Mouse (Mus musculus) kidney, adult 18-20 months (tissue): Measurements from ENCODE around the gene Atp5j.
A peak's percentile ranks its signal among the peaks of the same experiment; 100 is the strongest.

Experiments used
- DNase-seq: peaks from one replicate; pipeline ENCODE4 v3.0.0; 2021

Atp5j gene

DNA sequence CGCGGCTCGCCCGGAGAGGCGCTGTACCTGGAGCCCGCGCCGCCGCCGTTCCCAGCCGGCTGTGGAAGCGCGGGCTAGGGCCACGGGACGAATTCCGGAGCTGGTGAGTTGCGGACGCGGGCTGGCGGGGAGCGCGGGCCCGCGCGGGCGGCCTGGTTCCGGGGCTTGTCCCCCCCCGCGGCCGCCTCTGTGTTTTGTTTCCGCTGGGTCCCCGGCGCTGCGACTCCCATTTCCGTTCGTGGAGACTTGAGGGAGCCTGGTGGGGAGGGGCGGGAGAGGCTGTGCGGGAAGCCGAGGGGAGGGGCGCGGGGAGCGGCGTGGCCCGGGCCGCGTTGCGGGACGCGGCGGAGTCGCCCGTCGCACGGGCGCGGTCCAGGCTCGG, at the start of gene Atp5j:
Gene Atp5j (minus strand): TSS at position 185 of the 382 bp plus-strand sequence.
- DNase-seq, result peak; percentile 89

DNA sequence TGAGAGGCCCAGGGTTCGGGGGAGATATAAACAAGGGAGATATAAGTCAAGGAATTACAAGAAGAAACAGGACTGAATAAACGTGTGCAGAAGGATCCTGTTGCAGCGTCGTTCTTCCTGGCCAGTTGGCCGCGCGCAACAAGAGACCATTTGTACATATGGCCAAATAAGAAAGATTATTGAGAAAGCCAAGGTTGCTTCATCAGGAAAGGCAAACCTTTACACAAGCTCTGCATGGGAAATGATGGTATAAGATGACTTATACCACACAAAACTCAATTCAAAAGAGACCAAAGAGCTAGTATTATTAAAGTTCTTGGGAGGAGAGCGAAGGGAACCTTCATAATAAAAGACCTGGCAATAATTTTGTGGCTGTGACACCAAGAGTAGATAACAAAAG, 49.1 kb upstream of the Atp5j start:
- DNase-seq, result no peak

DNA sequence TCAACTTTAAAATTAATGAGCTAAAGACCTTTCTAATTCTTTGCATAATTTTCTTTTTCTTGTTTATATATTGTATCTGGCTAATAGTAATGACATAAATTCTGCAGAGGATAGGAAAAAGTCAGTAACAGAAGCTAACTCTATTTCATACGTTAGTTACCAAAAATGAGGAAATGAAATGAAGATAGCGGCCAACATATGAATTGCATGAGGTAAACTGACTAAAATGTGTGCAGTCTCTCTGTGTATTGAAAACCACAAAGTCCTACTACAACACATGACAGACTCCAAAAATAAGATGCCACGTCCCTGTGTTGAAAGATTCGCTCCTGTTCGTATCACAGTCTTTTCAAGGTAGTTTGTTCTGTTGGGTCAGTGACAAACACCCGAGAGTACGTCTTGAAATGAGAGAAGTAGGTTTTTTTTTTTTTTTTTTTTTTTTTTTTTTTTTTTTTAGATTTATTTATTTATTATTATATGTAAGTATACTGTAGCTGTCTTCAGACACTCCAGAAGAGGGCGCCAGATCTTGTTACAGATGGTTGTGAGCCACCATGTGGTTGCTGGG, 46.4 kb upstream of the Atp5j start:
- DNase-seq, result no peak

DNA sequence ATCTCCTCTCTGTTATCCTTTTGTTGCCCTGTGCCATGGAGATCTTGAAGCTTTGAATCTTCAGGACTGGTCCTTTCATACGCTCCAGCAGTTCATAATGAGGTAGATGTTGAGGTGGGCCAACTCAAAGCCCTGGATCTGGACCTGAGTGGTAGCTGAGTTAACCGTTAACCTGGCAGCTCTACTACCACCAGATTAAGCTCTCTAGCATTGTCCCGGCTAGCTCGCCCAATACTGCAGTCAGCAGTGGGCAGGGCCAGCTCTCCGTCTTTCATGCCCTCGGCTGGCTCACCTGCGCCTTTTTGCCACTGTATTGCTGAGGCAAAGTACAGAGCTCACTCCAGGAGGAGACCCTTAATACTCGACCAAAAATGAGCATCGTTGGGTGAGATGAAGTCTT, 45.7 kb upstream of the Atp5j start:
- no peak for DNase-seq

DNA sequence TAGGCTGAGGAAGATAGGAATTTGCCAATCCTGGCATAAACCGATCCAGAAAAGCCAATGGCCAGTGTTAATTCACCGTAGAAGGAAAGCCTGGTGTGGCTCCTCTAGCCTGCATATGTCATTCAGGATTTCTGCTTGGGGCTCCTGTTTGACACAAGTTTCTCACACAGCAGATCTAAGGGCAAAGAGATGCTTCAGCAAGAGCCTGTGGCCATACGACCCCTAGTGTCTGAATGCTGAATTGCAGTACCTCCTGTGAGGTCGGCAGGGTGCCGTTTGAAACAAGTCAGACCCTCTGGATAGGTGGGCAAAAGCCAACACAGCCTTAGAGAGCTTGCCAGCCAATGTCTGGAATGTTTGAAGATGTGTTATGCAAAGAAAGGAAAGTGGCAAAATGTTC, 43.7 kb upstream of the Atp5j start:
- DNase-seq, result peak; percentile 72

DNA sequence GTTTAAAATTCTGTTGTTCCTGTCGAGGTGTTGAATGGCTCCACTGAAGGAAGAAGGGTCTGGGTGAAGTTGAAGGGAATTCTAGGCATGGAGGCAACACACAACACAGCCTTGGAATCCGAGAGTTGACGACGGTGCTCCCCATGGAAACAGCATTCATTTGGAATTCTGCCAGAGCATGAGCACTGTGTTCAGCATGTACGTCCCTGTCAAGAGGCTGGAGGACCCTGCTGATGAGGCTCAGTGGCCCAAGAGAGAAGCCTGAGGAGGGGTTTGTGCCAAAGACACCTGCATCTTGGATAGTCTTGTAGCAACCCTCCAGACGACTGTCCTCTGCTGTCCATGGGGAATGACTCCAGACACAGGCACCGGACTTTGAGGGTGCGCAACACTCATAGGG, 40.7 kb upstream of the Atp5j start:
- DNase-seq, result no peak

DNA sequence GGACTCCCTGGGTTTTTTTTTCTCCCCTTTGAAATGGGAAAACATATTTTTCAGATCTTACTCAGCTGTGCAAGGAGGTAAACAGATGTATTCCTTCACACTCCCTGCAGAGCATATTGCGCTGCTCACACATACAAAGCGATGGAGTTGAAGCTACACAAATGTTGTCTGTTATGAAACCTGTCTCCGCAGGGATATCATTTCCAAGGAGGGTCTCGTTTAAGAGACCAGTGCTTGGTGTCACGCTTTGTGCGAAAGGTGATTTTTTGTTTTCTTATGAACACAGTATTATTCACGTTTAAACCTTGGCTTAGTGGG, 40.3 kb upstream of the Atp5j start:
- no peak for DNase-seq

DNA sequence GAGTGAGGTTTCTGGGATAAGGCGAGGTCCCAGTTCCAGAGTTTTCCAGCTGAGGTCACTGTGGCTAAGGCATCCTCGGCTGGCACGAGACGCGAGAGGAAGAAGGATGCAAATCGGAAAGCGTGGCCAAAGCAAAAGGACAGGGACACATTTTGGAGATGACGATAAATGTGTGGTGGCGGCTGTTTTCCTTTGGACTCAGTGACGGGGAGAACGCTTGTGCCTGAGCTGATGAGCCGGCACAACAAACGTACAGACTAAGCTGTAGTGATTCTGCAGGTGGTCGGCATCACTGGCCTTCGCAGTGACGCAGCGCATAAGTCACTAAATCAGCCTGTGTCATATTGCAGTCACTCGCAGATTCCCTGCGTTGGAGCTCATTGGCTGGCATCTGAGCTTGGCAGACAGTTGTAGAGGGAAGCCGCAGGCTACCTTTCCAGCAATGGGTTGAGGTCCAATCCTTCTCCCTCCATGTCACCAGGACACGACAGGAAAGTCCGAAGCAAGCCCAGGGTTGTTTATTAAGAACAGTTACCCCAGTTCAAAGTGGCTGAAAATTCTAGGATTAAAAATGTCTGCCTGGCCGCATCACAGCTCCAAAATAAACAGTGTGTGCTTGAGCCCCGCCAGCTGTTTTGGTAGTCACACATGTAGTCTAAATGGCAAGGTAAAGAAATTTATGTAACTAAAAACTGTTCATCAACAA, 39.7 kb upstream of the Atp5j start:
- DNase-seq, result no peak

DNA sequence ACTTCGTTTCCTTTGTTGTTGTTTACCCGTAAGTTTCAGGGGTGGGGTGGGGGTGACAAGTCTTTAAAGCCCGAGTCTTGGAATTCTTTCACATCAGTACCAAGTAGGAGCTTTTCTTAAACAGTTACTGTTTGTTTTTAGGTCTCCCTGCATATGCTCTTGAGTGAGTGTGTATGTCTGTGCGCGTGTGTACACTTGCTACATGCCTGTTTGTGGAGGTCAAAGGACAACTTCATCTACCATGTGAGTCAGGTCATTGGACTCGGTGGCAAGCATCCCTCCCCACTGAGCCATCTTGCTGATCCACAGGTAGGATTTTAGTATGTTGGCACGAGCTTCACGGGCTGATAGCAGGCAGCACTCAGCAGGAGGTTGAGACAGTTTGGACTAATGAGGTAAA, 38.4 kb upstream of the Atp5j start:
- DNase-seq, result no peak

DNA sequence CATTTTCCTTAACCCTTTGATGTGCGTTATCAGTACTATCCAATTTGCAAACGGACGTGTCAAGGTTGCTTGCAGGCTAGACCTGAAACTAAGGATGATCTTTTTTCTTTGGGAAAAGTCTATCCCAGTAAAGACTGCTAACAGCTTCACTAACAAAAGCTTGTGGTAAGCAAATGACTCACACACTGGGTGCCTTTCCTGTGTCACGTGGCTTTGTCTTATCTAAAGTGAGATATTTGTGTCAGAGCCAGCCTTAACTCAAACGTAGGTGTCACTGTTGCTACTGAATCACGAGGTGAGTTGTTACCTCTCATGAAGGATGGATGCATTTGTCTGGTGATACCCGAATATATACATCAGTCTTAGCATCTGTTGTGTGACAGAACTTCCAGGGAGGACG, 29.2 kb upstream of the Atp5j start:
- no peak for DNase-seq

DNA sequence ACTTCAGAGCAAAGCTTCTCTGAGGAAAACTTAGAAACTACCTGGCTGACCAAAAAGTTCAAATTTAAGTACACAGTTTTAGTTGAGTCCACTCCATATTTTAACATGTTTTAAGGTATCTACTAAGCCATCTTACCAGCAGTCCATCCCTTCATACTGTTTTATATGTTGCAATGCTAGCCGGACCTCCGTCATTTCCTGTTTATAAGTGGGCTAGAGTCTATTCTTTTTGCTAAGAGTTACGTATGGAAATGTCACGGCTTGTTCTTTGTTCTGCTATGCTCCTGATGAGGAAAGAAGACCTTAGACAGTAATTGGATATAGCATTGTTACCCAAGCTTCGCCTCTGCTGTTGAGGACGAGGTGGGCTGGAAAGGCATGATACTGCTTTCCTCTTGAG, 18.1 kb upstream of the Atp5j start:
- DNase-seq, result no peak

DNA sequence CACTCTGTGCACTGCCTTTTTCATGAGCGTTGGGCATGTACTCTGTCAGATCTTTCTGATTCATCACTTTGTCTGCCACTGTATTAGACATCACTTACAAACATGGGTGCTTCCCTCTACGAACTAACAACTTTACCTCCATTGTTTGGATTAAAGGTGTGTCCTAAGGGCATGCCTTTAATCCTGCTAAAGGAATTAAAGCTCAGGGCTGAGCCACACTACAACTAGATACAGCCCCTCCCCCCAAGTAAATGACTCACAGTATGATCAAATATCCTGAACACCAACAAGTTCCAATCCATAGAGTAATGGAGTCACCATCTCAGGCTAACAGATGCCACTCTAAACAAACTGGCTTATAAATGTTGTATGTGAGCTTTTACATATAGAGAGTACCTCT, 3.2 kb upstream of the Atp5j start:
- no peak for DNase-seq

DNA sequence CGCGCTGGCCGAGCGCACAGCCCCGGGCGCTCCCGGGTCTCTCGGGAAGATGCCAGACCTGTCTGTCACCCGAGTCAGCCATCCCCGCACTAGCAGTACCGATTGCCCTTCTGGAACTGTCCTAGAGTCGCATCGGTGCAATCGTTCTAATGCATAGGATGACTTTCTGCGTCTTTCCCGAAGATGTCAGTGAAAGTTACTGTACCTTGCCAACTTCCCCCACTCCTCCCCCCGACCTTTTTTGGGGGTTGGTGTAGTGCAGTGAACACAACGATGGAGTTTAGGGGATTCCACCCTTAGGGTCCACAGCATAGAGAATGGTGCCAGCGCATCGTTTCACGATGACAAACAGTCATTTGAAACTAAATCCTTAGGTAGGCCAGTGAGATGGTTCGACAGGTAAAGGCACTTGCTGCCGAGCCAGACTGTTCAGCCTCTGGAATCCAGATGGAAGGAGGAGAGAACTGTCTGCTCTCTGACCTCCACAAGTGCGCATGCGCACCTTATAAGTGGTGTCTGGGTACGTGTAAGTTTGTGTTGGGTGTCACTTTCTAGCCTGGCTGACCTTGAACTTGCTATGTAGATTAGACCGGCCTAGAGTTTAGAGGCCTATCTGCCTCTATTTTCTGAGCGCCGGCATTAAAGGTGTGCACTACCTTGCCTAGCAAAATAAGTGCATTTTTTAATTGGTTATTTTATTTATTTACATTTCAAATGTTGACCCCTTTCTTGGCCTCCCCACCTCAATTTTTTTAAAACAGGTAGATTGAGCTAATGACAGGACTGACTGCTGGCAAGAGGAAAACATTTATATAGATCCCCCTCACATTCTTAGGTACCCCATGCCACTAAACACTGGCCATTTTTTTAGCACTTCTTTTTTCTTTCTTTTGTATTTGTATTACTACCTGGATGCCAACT, 658 bp upstream of the Atp5j start:
- DNase-seq, result peak; percentile 76

DNA sequence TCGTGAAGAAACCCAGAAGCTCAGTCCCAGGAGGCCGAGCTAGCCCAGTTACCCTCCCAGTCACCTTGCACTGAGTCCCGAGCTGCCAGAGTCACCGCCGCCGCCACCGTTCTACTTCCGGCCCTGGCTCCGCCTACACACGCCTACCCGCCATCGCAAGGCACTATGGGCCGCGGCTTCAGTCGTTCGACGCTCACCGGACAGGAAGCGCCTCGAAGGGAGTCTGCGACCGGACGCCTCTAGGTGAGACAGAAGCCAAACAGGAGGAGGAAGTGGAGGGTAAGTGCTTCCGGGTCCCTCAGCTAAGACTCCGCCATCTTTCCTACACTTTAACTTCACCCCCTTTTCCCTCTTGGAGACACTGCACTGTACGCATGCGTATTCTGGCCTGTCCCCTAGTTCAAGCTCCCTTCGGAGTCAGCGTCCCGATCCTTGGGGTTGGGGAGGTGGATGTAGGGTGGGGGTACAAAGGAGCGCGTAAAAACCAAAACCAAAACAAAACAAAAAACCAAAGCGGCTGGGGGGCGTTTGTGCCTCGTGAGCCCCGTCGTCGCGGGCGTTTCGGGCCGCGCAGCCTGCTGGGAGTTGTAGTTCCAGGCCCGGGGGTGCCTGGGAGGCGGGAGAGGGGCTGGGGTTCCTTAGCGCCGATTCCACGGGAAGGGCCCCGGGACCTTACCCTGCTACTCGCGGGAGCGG, 532 bp downstream of the Atp5j start, which contains the start of gene Gabpa:
Gene Gabpa (plus strand): TSS at position 181 of the 696 bp plus-strand sequence.
- DNase-seq, result peak; percentile 91

DNA sequence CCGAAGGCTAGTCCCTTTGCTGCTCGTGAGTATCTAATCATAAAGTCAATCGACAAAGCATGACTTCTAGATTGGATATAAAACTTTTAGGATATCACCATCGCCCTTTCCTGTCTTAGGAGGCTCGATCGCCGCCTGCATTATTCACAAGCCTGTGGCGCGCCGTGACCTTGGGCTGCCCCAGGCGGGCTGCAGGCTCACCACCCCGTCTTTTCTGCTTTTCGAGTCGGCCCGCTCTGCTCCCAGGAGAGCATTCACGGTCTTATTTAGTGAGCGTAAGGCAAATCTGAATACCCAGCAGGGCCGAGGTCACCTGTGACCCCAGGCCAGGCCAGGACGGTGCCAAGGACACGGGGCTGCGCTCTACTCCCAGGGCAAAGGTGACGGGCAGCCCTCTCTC, 1.1 kb downstream of the Atp5j start:
- DNase-seq, result no peak

DNA sequence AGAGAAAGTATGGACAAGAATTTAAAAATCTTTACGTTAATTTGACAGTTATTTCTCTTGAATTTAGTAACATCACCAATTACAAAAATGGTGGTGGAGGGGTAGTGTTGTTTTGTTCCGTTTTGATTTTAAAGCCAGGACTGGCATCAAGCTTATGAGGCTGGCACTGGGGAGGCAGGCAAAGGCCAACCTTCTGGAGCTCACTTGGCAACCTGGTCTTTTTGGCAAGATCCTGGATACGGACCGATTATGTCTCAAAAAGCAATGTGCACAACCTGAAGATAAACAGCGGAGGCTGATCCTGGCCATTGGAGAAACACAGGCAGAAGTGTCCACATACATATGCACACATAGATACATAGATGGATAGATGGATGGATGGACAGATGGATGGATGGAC, 2.7 kb downstream of the Atp5j start:
- no peak for DNase-seq

DNA sequence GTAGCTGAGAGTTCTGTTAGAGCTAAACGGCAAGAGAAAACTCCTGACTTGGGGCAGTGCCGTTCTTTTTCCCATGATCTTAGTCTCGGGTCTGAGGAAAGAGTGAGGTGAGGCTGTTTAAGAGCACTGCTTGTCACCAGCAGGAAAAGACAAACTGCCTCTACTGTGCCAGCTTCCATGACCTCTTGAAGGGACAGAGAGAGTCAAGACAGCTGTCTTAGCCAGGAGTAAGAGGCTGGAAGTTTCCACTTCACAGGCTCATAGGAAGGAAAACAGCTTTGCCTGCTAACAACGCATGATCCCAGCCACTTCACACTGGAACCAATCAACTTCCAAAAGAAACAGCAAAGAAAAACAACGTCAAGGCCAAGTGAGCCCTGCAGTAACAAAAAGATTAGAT, 3.7 kb downstream of the Atp5j start:
- no peak for DNase-seq

DNA sequence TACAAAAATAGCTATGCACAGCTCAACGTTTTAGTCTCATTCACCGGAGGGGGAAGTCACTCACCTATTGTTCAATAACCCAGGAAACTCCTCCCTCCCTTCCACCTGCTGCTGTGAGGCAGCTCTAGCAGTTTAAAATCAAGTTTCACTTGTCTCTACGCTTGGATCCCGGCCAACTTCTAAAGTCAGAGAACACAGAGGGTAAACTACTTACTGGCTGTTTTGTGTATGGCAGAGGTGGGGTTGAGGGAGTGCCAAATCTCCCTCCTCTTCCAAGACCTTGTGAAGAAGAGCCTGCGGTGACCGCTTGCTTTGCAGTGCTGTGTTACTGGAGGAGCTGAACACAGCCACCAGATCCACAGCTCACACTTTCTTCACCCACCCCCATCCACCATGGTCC, 10.4 kb downstream of the Atp5j start:
- DNase-seq, result peak; percentile 52

DNA sequence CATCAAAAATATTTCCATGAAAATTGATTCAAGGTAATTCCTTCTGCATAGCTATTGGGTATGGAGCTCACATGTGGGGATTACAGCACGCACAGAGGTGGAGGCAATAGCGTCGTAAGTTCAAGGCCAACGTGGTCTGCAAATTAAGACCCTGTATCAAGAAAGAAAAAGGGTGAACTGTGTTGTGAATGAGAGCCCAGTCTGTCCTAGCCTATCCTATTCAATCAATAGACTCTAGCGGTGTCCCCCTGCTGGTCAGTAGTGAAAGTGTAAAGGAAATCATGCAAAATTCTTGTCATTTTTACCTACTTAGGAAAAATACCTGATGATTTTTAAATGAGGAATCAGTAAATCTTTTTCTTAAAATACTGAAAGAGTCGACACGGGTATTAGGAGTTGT, 18.0 kb downstream of the Atp5j start:
- DNase-seq, result peak; percentile 24

DNA sequence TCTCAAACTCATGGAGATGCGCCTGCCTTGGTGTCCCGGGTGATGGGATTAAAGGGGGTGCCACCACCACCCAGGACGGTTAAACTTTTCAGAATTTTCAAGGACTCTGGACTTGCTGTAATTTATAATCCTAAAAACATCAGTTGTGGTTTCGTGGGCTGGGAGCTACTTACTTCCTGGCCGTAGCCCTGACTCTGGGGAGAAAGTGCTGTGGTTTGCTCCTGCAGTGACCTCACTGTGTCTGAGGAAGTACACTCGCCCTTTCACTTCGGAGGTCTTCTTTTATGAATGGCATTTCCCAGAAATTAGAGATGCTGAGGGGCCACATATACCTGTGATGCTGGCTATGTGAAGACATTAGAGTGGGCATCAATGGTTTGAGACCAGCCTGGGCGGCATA, 20.9 kb downstream of the Atp5j start:
- DNase-seq, result no peak

DNA sequence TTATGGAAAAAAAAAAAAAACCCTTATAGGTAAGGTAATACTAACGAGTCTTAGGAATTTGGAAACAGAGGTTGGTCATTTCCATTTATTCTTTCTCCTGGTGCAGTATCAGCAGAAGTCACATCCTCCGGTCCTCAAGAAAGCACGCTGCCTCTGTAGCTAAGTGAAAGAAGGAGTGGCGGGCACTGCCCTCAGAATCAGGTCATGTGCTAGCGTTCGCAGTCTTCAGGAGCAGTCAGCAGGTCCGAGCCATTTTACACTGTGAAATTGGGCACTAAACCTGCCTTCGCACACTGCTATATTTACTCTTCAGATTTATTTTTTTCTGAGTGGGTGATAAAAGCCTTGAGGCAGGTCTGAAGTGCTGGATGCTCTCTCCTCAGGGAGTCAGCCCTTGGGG, 21.6 kb downstream of the Atp5j start:
- no peak for DNase-seq

DNA sequence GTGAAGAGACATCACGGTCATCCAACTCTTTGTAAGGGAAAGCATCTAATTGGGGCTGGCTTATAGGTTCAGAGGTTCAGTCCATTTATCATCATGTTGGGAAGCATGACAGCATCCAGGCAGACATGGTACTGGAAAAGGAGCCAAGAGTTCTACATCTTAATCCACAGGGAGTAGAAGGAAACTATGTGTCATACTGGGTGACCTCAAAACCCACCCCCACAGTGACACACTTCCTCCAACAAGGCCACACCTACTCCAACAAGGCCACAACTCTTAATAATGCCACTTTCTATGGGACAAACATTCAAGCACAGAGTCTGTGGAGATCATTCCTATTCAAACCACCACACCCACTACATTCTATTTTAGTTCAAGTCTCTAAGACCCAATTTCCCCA, 25.2 kb downstream of the Atp5j start:
- DNase-seq, result no peak

DNA sequence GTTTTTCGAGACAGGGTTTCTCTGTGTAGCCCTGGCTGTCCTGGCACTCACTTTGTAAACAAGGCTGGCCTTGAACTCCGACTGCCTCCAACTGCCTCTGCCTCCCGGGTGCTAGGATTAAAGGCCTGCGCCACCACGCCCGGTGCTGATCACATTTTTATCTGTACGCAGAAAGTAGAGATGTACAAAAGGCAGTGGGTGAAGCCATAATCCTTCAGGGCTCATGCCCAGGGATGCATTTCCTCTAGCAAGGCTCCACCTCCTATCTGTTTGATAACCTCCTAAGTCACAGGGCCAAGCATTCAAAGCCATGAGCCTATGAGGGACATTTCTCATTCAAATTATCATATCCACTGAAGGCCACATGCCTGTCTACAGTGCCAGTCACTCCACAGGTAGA, 27.6 kb downstream of the Atp5j start:
- no peak for DNase-seq

DNA sequence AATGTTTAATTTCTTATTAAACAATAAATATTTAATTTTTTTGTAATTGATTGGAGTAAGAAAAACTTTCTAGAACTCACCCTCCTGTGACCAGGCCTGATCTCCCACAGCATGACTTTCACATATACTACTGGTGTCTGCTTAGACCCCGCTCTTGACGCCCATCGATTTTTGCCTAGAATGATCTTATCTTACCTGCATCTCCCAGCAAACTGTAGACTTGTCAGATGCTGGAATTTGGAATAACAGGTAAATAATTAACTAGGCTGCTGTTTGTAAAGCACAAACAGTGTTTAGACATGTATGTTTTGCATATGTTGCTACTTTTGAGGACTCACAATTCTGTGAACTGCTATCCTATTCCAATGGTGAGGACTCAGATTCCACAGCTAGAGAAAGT, 29.2 kb downstream of the Atp5j start:
- no peak for DNase-seq
